Mouse (Mus musculus): Measurements from ENCODE around the gene Mrgpra2b.
"Not testable (repeated sequence)": the region's sequence is repeated elsewhere in the genome, so short reads cannot be mapped to it uniquely, and the experiment has no call there.

The Mrgpra2b gene

DNA sequence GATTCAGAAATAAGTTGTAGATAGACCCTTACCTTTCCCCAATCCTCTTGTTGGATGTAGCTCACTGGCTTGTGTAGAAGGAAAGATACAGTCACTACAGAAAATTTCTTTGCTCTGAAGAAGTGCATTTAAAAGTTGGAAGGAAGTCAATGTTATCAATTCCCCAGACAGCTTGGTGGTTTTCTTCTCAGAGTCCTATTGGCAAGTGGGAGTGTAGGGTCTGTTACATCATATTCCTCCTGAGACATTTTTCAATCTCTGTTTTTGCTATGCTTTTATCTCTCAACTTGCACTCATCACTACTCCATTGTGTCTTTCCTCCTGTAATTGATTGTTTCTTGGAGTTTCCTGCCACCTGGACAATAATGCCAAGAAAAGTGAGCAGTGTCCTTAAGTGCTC is at the start of gene Mrgpra2b:
Mrgpra2b (minus strand) TSS at position 101 of the 400 bp plus-strand sequence.
- no peak for DNase-seq (ENCODE audit: low spot score)

- no peak for DNase-seq (ENCODE audit: low spot score)
Measured at GRCm38 (mm10) chr7:47516379-47516778, 12.3 kb downstream of the Mrgpra2b start.

- no peak for DNase-seq (ENCODE audit: low spot score)
Measured at GRCm38 (mm10) chr7:47515050-47515449, 13.6 kb downstream of the Mrgpra2b start.

DNA sequence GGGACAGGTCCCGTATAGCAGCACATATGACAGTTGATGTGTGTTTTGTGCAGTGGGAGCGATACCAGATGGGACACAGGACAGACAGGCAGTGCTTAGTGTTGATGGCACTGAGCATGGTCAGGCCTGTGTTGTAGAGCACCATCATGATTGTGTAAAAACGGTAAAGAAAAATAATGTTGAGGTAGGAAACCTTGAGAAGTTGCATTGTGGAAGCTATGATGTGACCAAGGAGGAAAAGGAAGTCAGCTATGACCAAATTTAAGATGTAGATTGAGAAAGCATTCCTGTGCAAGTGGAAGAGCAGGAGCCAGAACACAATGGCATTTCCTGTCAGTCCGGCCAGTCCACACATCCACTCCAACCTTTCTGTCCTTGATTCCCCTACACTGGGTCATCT is 25.7 kb downstream of the Mrgpra2b start:
- DNase-seq (ENCODE audit: low spot score): no peak

GRCm38 (mm10) chr7:47491266-47491665 is 37.4 kb downstream of the Mrgpra2b start:
- DNase-seq (ENCODE audit: low spot score): not testable (repeated sequence)

DNA sequence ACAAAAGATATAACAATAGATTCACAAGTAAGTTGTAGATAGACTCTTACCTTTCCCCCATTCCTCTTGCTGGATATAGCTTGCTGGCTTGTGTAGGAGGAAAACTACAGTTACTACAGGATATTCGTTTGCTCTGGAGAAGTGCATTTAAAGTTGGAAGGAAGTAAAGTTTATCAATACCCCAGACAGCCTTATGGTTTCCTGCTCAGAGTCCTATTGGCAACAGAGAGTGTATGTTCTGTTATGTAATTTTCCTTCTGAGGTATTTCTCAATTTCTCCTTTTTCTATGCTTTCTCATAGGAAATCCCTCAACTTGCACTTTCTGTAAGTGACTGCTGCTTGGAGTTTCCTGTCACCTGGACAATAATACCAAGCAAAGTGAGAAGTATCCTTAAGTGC is 39.2 kb downstream of the Mrgpra2b start:
- not testable (repeated sequence) for DNase-seq (ENCODE audit: low spot score)

DNA sequence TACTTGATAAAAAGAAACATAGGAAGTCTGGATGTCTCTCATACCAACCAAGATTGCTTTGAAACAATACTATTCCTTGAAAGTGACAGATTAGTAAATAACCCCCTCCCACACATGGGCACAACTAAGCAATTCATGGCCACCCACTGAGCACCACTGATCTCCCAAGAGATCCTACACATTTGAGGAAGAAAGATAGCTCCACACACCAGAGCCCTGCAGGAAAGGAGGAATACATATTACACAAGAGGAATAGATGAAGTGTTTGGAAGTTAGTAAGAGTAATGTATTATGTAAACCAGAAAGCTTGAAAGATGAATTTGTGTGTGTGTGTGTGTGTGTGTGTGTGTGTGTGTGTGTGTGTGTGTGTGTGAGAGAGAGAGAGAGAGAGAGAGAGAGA is 45.5 kb downstream of the Mrgpra2b start:
- DNase-seq (ENCODE audit: low spot score): not testable (repeated sequence)

GRCm38 (mm10) chr7:47473904-47474303 is 54.8 kb downstream of the Mrgpra2b start:
- not testable (repeated sequence) for DNase-seq (ENCODE audit: low spot score)

DNA sequence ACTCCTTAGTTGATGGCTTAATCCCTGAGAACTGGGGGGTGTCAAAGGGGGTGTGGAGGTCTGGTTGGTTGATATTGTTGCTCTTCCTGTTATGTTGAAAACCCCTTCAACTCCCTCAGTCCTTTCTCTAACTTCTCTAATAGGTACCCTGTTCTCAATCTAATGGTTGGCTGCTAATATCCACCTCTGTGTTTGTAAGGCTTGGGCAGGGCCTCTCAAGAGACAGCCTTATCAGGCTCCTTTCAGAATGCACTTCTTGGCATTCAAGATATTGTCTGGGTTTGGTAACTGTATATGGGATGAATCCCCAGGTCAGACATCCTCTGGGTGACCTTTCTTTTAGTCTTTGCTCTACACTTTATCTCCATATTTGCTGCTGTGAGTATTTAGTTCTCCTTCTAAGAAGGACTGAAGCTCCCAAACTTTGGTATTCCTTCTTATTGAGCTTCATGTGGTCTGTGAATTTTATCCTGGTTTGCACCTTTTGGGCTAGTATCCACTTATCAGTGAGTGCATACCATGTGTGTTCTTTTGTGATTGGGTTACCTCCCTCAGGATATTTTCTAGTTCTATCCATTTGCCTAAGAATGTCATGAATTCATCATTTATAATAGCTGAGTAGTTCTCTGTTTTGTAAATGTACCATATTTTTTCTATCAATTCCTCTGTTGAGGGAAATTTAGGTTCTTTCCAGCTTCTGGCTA is 63.2 kb downstream of the Mrgpra2b start:
- not testable (repeated sequence) for DNase-seq (ENCODE audit: low spot score)

GRCm38 (mm10) chr7:47452015-47452414 is 76.6 kb downstream of the Mrgpra2b start, which contains the start of gene Mrgpra2a:
Gene Mrgpra2a, minus strand, starts transcription at chr7:47452139.
- DNase-seq (ENCODE audit: low spot score): not testable (repeated sequence)

DNA sequence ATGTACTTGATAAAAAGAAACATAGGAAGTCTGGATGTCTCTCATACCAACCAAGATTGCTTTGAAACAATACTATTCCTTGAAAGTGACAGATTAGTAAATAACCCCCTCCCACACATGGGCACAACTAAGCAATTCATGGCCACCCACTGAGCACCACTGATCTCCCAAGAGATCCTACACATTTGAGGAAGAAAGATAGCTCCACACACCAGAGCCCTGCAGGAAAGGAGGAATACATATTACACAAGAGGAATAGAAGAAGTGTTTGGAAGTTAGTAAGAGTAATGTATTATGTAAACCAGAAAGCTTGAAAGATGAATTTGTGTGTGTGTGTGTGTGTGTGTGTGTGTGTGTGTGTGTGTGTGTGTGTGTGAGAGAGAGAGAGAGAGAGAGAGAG is 82.9 kb downstream of the Mrgpra2b start:
- not testable (repeated sequence) for DNase-seq (ENCODE audit: low spot score)

DNA sequence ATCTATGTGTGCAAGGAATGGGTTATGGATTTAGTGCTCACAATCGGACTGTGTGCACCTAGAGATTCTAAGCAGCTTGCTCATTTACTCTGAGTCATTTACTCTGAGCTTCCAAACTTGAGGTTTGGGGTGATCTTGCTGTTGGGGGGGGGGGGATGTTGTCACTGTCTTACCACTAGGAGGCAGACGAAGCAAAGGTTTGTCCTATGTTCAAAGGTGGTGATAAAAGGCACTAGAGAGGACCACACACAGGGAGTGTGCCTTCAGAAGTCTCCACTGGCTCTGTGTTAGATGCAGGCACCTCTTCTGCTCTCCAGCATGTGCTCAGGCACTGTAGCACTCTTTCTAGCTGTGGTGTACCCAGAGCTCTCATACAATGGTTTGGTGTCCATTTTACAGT is 92.2 kb downstream of the Mrgpra2b start:
- not testable (repeated sequence) for DNase-seq (ENCODE audit: low spot score)

DNA sequence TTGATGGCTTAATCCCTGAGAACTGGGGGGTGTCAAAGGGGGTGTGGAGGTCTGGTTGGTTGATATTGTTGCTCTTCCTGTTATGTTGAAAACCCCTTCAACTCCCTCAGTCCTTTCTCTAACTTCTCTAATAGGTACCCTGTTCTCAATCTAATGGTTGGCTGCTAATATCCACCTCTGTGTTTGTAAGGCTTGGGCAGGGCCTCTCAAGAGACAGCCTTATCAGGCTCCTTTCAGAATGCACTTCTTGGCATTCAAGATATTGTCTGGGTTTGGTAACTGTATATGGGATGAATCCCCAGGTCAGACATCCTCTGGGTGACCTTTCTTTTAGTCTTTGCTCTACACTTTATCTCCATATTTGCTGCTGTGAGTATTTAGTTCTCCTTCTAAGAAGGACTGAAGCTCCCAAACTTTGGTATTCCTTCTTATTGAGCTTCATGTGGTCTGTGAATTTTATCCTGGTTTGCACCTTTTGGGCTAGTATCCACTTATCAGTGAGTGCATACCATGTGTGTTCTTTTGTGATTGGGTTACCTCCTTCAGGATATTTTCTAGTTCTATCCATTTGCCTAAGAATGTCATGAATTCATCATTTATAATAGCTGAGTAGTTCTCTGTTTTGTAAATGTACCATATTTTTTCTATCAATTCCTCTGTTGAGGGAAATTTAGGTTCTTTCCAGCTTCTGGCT is 100.7 kb downstream of the Mrgpra2b start:
- DNase-seq (ENCODE audit: low spot score): not testable (repeated sequence)
